Mouse (Mus musculus): Measurements from ENCODE around the gene Zfp78. TPM values are rescaled to one million over a fixed set of nuclear protein-coding genes. Genes with fewer than 3 reads are reported as not detected.

Zfp78 gene
- polyA plus RNA-seq (2014; fragmentation: Illumina TruSeq; extraction: RNeasy Lipid Tissue Mini Kit (QIAGEN cat#74804); ENCODE audit: low read depth, low replicate concordance): 3.2 TPM

DNA sequence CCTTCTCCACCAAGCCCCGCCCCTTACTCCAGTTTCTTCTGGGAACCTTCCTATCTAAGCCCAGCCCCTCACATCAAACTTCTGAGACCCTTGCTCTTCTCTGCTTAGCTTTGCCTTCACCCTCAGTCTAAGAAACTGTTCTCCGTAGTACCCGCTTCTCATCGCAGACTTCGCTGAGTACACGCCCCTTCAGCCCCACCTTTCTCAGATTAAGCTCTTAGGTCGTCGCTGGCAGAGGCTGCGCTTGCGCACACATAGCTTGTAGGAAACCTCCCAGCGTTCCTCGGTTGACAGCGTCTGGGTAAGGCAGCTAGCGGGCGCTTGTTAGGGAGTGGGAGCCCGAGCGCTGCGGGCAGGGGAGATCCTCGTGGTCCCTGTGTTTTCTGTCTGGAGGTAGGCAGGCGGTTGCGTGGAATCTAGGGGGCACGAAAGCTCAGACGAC, at the start of gene Zfp78:
Zfp78 (plus strand) TSS at position 234 of the 442 bp plus-strand sequence.

DNA sequence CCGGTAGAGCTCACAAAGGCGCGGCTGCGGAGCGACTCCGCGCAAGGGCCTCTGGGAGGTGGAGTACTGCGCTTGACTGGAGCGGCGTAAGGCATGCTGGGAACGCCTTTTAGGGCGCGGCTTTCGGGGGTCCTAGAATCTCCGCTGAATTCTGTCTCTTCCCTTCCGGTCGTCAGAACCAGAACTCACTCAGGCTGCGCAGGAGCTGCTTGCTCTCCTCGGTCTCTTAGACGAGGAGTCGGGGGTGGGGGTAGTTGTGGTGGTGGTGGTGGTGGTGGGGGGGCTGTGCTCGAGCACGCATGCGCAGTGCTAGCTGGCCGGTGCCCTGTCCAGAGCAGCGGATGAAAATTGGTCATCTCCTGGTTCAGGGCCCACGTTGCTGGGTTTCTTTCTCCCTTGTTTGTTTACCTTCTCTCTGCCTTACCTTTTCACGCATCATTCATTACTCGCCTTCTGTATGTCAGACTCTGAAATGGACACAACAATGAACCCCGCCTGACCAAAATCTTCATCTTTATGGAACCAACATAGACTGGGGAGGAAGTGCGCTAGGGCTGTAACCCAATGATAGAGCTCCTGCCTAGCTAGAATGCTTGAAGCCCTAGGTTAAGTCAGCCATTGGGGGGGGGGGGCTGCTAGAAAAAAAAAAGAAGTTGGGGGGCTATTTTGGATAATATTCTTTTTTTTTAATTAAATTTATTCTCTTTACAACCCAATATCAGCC, 31.7 kb upstream of the Zfp78 start, which contains the start of gene Zfp583:
Zfp583 (minus strand) TSS at position 53 of the 724 bp plus-strand sequence.

DNA sequence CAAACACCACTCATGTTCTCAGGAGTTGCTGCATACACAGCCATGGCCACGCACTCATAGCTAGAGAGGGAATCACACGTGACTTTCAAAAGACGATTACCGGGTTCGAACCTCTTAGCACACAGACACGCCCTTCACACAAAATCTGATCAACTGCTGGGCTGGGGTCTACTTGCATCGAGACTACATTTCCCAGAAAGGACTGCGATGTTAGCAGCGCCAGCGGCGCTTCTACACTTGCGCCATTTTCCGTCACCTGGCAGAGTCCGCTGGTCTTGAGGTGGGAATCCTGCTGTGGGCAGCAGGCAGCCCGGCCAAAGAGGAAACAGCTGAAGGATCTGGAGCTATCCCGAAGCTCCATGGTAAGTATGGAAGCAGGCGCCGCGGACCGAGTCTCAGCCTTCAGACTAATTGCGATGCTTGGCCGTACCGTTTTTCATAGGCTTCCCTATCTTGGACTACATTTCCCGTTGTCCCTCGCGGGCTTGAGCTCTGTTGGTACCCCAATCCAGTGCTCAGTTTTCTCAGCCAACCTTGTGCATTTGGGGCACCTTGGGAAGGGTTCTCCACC, 19.5 kb upstream of the Zfp78 start, which contains the start of gene Gm3854:
Gm3854 (plus strand) TSS at position 259 of the 571 bp plus-strand sequence.

DNA sequence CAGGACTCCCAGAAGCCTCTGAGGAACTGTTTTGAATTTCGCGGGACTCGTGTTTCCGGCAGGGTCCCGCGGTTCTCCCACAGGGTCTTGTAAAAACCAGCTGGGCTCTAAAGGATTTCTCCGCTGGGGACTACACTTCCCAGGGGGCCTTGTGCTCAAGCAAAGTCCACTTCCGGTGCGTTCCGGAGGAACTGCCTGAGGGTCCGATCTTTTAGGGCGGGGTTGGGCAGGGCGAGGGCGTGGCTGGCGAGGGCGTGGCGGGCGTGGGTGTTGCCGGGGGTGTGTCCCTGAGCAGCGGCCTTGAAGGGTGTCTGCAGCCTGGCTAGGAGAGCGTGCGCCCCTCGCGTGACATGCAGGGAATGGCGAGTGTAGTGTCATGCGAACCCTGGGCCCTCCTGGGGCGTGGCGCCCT, 20.0 kb downstream of the Zfp78 start, which contains the start of gene Zfp28:
Zfp28 (plus strand) TSS at position 252 of the 412 bp plus-strand sequence.

DNA sequence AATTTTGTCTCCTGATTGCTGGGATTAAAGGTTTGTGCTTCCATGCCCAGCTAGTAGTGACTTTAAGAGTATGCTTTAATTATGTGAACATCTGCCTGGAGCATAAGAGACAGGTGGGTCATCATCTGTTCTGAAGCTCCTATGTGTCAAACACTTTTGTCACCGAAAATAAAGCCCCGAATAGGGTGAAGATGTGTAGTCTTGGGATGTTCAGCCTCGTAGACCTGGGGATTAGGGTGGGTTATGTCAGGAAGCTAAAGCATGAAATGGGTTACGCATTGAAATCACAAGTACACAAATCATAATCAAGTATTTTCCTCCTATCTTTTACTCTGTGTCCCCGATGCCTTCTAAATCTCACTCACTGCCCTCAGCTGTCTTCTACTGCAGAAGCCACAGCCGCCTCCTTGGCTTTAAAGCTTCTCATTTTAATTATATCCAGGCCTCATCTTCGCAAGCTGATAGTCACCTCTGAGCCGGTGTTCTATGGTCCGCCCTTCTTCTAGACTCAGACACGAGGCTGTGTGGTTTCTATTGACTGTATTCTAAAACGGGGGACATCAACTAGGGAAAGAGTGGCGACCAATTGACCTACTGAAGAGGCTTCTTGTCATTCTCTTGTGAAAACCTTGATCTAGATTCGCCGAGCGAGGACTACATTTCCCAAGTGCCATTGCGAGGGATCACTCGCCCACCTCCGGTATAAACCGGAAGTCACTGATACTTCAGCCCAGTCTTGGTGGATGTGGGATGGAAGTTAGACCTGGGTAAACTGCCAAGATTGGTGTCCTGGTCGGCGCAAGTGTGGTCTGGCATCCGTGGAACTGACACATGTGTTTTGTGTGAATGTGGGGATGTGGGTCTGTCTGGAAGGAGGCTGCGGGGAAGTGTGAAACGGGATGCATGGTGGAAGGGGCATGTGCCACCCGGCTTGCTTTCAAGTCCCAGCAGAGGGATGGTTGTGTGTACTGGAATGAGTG, 35.2 kb downstream of the Zfp78 start, which contains the start of gene Smim17:
Smim17 (plus strand) TSS at position 720 of the 980 bp plus-strand sequence.

DNA sequence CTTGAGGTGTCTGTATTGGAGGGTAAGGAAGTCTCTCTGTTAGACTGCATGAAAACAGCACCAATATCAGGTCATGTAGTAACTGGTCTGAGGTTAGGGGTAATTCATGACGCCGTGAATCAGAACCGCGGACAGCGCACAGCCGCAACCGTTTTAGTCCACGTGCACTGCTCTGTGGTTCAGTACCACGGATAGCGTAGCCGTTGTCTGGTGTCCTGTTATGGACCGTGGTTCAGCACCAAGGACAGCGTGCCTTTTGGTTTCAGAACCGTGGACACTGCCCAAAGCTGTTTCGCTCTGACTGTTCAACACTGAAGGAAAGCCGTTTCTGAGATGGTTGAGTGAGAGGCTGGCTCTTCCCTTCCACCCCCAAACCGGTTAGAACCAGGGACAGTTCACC, 47.0 kb downstream of the Zfp78 start, which contains the start of gene Gm20715:
Gm20715 (plus strand) TSS at position 235 of the 400 bp plus-strand sequence.

Other genes starting within 250 kb of the Zfp78 start
- gene Zfp787, start 207.3 kb upstream of the Zfp78 start, polyA plus RNA-seq (2014; fragmentation: Illumina TruSeq; extraction: RNeasy Lipid Tissue Mini Kit (QIAGEN cat#74804); ENCODE audit: low read depth, low replicate concordance): 8.9 TPM
- 5.6 TPM for gene Zfp444, start 191.1 kb upstream of the Zfp78 start, polyA plus RNA-seq (2014; fragmentation: Illumina TruSeq; extraction: RNeasy Lipid Tissue Mini Kit (QIAGEN cat#74804); ENCODE audit: low read depth, low replicate concordance)
- gene Galp, start 166.2 kb upstream of the Zfp78 start, polyA plus RNA-seq (2014; fragmentation: Illumina TruSeq; extraction: RNeasy Lipid Tissue Mini Kit (QIAGEN cat#74804); ENCODE audit: low read depth, low replicate concordance): not detected
- not detected for gene Zscan5b, start 141.0 kb upstream of the Zfp78 start, polyA plus RNA-seq (2014; fragmentation: Illumina TruSeq; extraction: RNeasy Lipid Tissue Mini Kit (QIAGEN cat#74804); ENCODE audit: low read depth, low replicate concordance)
- not detected for gene Epp13, start 110.6 kb upstream of the Zfp78 start, polyA plus RNA-seq (2014; fragmentation: Illumina TruSeq; extraction: RNeasy Lipid Tissue Mini Kit (QIAGEN cat#74804); ENCODE audit: low read depth, low replicate concordance)
- gene Zfp667, start 76.7 kb upstream of the Zfp78 start, polyA plus RNA-seq (2014; fragmentation: Illumina TruSeq; extraction: RNeasy Lipid Tissue Mini Kit (QIAGEN cat#74804); ENCODE audit: low read depth, low replicate concordance): 8.4 TPM
- 2.6 TPM for gene Zfp583, start 32.0 kb upstream of the Zfp78 start, polyA plus RNA-seq (2014; fragmentation: Illumina TruSeq; extraction: RNeasy Lipid Tissue Mini Kit (QIAGEN cat#74804); ENCODE audit: low read depth, low replicate concordance)
- gene Gm3854, start 19.5 kb upstream of the Zfp78 start, polyA plus RNA-seq (2014; fragmentation: Illumina TruSeq; extraction: RNeasy Lipid Tissue Mini Kit (QIAGEN cat#74804); ENCODE audit: low read depth, low replicate concordance): 0.13 TPM
- 8.6 TPM for gene Zfp28, start 20.0 kb downstream of the Zfp78 start, polyA plus RNA-seq (2014; fragmentation: Illumina TruSeq; extraction: RNeasy Lipid Tissue Mini Kit (QIAGEN cat#74804); ENCODE audit: low read depth, low replicate concordance)
- gene Smim17, start 35.4 kb downstream of the Zfp78 start, polyA plus RNA-seq (2014; fragmentation: Illumina TruSeq; extraction: RNeasy Lipid Tissue Mini Kit (QIAGEN cat#74804); ENCODE audit: low read depth, low replicate concordance): 0.57 TPM
- not detected for gene Gm20715, start 47.0 kb downstream of the Zfp78 start, polyA plus RNA-seq (2014; fragmentation: Illumina TruSeq; extraction: RNeasy Lipid Tissue Mini Kit (QIAGEN cat#74804); ENCODE audit: low read depth, low replicate concordance)
- gene Olfr1344, start 75.4 kb downstream of the Zfp78 start, polyA plus RNA-seq (2014; fragmentation: Illumina TruSeq; extraction: RNeasy Lipid Tissue Mini Kit (QIAGEN cat#74804); ENCODE audit: low read depth, low replicate concordance): not detected
- gene Olfr1336, start 92.9 kb downstream of the Zfp78 start, polyA plus RNA-seq (2014; fragmentation: Illumina TruSeq; extraction: RNeasy Lipid Tissue Mini Kit (QIAGEN cat#74804); ENCODE audit: low read depth, low replicate concordance): not detected
- not detected for gene Olfr1346, start 103.8 kb downstream of the Zfp78 start, polyA plus RNA-seq (2014; fragmentation: Illumina TruSeq; extraction: RNeasy Lipid Tissue Mini Kit (QIAGEN cat#74804); ENCODE audit: low read depth, low replicate concordance)
- gene Olfr5, start 123.7 kb downstream of the Zfp78 start, polyA plus RNA-seq (2014; fragmentation: Illumina TruSeq; extraction: RNeasy Lipid Tissue Mini Kit (QIAGEN cat#74804); ENCODE audit: low read depth, low replicate concordance): not detected
- not detected for gene Olfr1347, start 136.5 kb downstream of the Zfp78 start, polyA plus RNA-seq (2014; fragmentation: Illumina TruSeq; extraction: RNeasy Lipid Tissue Mini Kit (QIAGEN cat#74804); ENCODE audit: low read depth, low replicate concordance)
- not detected for gene Olfr1348, start 145.5 kb downstream of the Zfp78 start, polyA plus RNA-seq (2014; fragmentation: Illumina TruSeq; extraction: RNeasy Lipid Tissue Mini Kit (QIAGEN cat#74804); ENCODE audit: low read depth, low replicate concordance)
- not detected for gene Olfr1349, start 159.7 kb downstream of the Zfp78 start, polyA plus RNA-seq (2014; fragmentation: Illumina TruSeq; extraction: RNeasy Lipid Tissue Mini Kit (QIAGEN cat#74804); ENCODE audit: low read depth, low replicate concordance)
- not detected for gene Olfr1350, start 201.6 kb downstream of the Zfp78 start, polyA plus RNA-seq (2014; fragmentation: Illumina TruSeq; extraction: RNeasy Lipid Tissue Mini Kit (QIAGEN cat#74804); ENCODE audit: low read depth, low replicate concordance)

All from sigmoid colon, adult 10 weeks (tissue).